23 mouse cellular contexts compared by ENCODE assay signal in genomic region chr8:77828079-77828478, GRCm38 (mm10).
A peak's percentile ranks its signal among the peaks of the same experiment; 100 is the strongest.
DNase-seq lines count a peak whose midpoint lies in the region; ATAC-seq lines count a peak whose summit lies in the region.
"Had no signal": no experiment of that assay in that cellular context is flagged by ENCODE, and none has a peak within 500 bp of the region (broad histone marks: within the 10 kb centered on the region; RNA-seq: fewer than 3 reads in every experiment).

No protein-coding gene starts in this region.

- no peak overlapping the region for H3K9ac ChIP-seq in hindbrain, embryonic 12.5 days
- no peak overlapping the region for H3K9ac ChIP-seq in limb, embryonic 11.5 days (ENCODE audit: low read length)
- no peak overlapping the region for H3K9ac ChIP-seq in midbrain, embryonic 13.5 days (replicated peaks)
- H3K9ac ChIP-seq: forebrain, postnatal 0 days; hindbrain, embryonic 15.5 days; lung, embryonic 14.5 days; neural tube, embryonic 12.5 days had no signal

- H3K4me1 ChIP-seq in hindbrain, embryonic 10.5 days (replicated peaks), result peaks cover 25% of the 10 kb centered on the region
- no peaks in the 10 kb centered on the region for H3K4me1 ChIP-seq in hindbrain, embryonic 12.5 days
- H3K4me1 ChIP-seq in embryonic facial prominence, embryonic 10.5 days, result peaks cover 52% of the 10 kb centered on the region
- H3K4me1 ChIP-seq in limb, embryonic 11.5 days (ENCODE audit: control insufficient read depth, insufficient read depth, low read length), result peaks cover 17% of the 10 kb centered on the region
- peaks cover 11% of the 10 kb centered on the region for H3K4me1 ChIP-seq in midbrain, embryonic 13.5 days (replicated peaks)
- H3K4me1 ChIP-seq: neural tube, embryonic 12.5 days had no signal

- H3K36me3 ChIP-seq in hindbrain, embryonic 10.5 days, result no peaks in the 10 kb centered on the region
- H3K36me3 ChIP-seq in hindbrain, embryonic 12.5 days, result no peaks in the 10 kb centered on the region
- no peaks in the 10 kb centered on the region for H3K36me3 ChIP-seq in embryonic facial prominence, embryonic 10.5 days (replicated peaks)
- no peaks in the 10 kb centered on the region for H3K36me3 ChIP-seq in limb, embryonic 11.5 days (ENCODE audit: control insufficient read depth, insufficient read depth, low read length)
- H3K36me3 ChIP-seq in midbrain, embryonic 13.5 days, result no peaks in the 10 kb centered on the region
- H3K36me3 ChIP-seq: hindbrain, embryonic 15.5 days; neural tube, embryonic 12.5 days had no signal

- DNase-seq in hindbrain, embryonic 10.5 days (ENCODE audit: low spot score), result peak; percentile 4
- peak; percentile 30 for DNase-seq in embryonic facial prominence, embryonic 10.5 days (ENCODE audit: low spot score)
- DNase-seq in limb, embryonic 11.5 days (ENCODE audit: low spot score), result peak; percentile 34
- no peak for DNase-seq in thymus, postnatal 0 days (ENCODE audit: low spot score)
- no peak for DNase-seq in frontal cortex, postnatal 36 days (ENCODE audit: low spot score in 2 of 2)
- DNase-seq in cerebellum, adult 9-10 months, result no peak
- DNase-seq: adrenal gland, postnatal 25 days; cerebellum, adult 18-20 months; forebrain, postnatal 0 days; heart, postnatal 10 days; lung, embryonic 14.5 days; lung, postnatal 4 days; thymus, postnatal 25 days had no signal

- 17% methylated on average over 7 of the region's 7 CpGs for WGBS in hindbrain, embryonic 10.5 days
- 27% methylated on average over 7 of the region's 7 CpGs for WGBS in hindbrain, embryonic 12.5 days
- WGBS in embryonic facial prominence, embryonic 10.5 days, result 22% methylated on average over 7 of the region's 7 CpGs
- 38% methylated on average over 7 of the region's 7 CpGs for WGBS in limb, embryonic 11.5 days
- WGBS in midbrain, embryonic 13.5 days, result 15% methylated on average over 7 of the region's 7 CpGs

- peak overlapping the region; percentile 42; the same call in 1 of the 2 replicates for H3K27ac ChIP-seq in hindbrain, embryonic 10.5 days
- no peak overlapping the region; the same call in 1 of the 2 replicates for H3K27ac ChIP-seq in hindbrain, embryonic 12.5 days
- H3K27ac ChIP-seq in embryonic facial prominence, embryonic 10.5 days (replicated peaks), result peak overlapping the region; percentile 86
- H3K27ac ChIP-seq in limb, embryonic 11.5 days (replicated peaks; ENCODE audit: low read depth, low read length), result peak overlapping the region; percentile 47; the same call in 1 of the 2 replicates
- H3K27ac ChIP-seq in midbrain, embryonic 13.5 days, result no peak overlapping the region
- H3K27ac ChIP-seq: hindbrain, embryonic 15.5 days; neural tube, embryonic 12.5 days; stomach, postnatal 0 days had no signal

- no peak overlapping the region for H3K4me2 ChIP-seq in hindbrain, embryonic 12.5 days (replicated peaks)
- no peak overlapping the region for H3K4me2 ChIP-seq in limb, embryonic 11.5 days (ENCODE audit: low read depth, severe bottlenecking)
- 0 out of 2 replicates have a peak overlapping the region, but pooled peaks have one; percentile 6 for H3K4me2 ChIP-seq in midbrain, embryonic 13.5 days (replicated peaks)
- H3K4me2 ChIP-seq: heart, embryonic 11.5 days; hindbrain, embryonic 15.5 days; liver, embryonic 11.5 days; lung, embryonic 14.5 days; neural tube, embryonic 12.5 days had no signal

- H3K9me3 ChIP-seq in hindbrain, embryonic 10.5 days, result no peaks in the 10 kb centered on the region
- no peaks in the 10 kb centered on the region for H3K9me3 ChIP-seq in hindbrain, embryonic 12.5 days (replicated peaks)
- H3K9me3 ChIP-seq in embryonic facial prominence, embryonic 10.5 days, result no peaks in the 10 kb centered on the region
- no peaks in the 10 kb centered on the region for H3K9me3 ChIP-seq in limb, embryonic 11.5 days (ENCODE audit: control insufficient read depth, low read length)
- no peaks in the 10 kb centered on the region for H3K9me3 ChIP-seq in midbrain, embryonic 13.5 days
- H3K9me3 ChIP-seq: hindbrain, embryonic 15.5 days; neural tube, embryonic 12.5 days had no signal

- no peak overlapping the region for H3K4me3 ChIP-seq in hindbrain, embryonic 10.5 days
- H3K4me3 ChIP-seq in hindbrain, embryonic 12.5 days, result no peak overlapping the region
- no peak overlapping the region for H3K4me3 ChIP-seq in embryonic facial prominence, embryonic 10.5 days
- no peak overlapping the region for H3K4me3 ChIP-seq in limb, embryonic 11.5 days (ENCODE audit: low read depth, low read length)
- no peak overlapping the region for H3K4me3 ChIP-seq in midbrain, embryonic 13.5 days (replicated peaks)
- H3K4me3 ChIP-seq: erythroblast, embryonic 14.5 days; hindbrain, embryonic 15.5 days; neural tube, embryonic 12.5 days had no signal

- H3K27me3 ChIP-seq in hindbrain, embryonic 10.5 days (ENCODE audit: insufficient read depth, poor library complexity, severe bottlenecking), result no peaks in the 10 kb centered on the region
- H3K27me3 ChIP-seq in hindbrain, embryonic 12.5 days, result no peaks in the 10 kb centered on the region
- no peaks in the 10 kb centered on the region for H3K27me3 ChIP-seq in embryonic facial prominence, embryonic 10.5 days (replicated peaks; ENCODE audit: low read depth, poor library complexity, severe bottlenecking)
- H3K27me3 ChIP-seq in limb, embryonic 11.5 days (ENCODE audit: control insufficient read depth, insufficient read depth, low read length), result no peaks in the 10 kb centered on the region
- no peaks in the 10 kb centered on the region for H3K27me3 ChIP-seq in midbrain, embryonic 13.5 days
- H3K27me3 ChIP-seq: CH12.LX; hindbrain, embryonic 15.5 days; neural tube, embryonic 12.5 days had no signal

- no peak for ATAC-seq in hindbrain, embryonic 12.5 days (ENCODE audit: low FRiP score)
- no peak for ATAC-seq in limb, embryonic 11.5 days (ENCODE audit: insufficient number of reproducible peaks, low FRiP score, low TSS enrichment, low read depth)
- ATAC-seq in midbrain, embryonic 13.5 days, result no peak
- ATAC-seq: forebrain, postnatal 0 days; intestine, postnatal 0 days had no signal

Comparison
In these comparisons a context has a peak if more than half of its experiments do, and no peak if none do; other contexts are left out.
1. H3K27ac ChIP-seq: peak in hindbrain, embryonic 10.5 days (single experiment), embryonic facial prominence, embryonic 10.5 days (single experiment) and limb, embryonic 11.5 days (single experiment); none in hindbrain, embryonic 12.5 days (single experiment) and midbrain, embryonic 13.5 days (single experiment).
2. DNase-seq: peak in hindbrain, embryonic 10.5 days (single experiment), embryonic facial prominence, embryonic 10.5 days (single experiment) and limb, embryonic 11.5 days (single experiment); none in thymus, postnatal 0 days (single experiment), frontal cortex, postnatal 36 days (0 of 2) and cerebellum, adult 9-10 months (single experiment).